Mouse (Mus musculus): ENCODE data around the gene Wnt5b.

The Wnt5b gene

GRCm38 (mm10) chr6:119417354-119417753 lies 126.8 kb downstream of the Wnt5b start, which contains the start of gene Adipor2:
Gene Adipor2, minus strand, starts transcription at chr6:119417704.
- DNase-seq (ENCODE audit: low spot score in 2 of 2): no peak

- DNase-seq (ENCODE audit: low spot score in 2 of 2): no peak
Measured at GRCm38 (mm10) chr6:119416643-119417042, 127.5 kb downstream of the Wnt5b start.

GRCm38 (mm10) chr6:119414262-119415043 lies 129.7 kb downstream of the Wnt5b start:
- no peak for DNase-seq (ENCODE audit: low spot score in 2 of 2)

GRCm38 (mm10) chr6:119412588-119412987 lies 131.6 kb downstream of the Wnt5b start:
- DNase-seq (ENCODE audit: low spot score in 2 of 2): no peak

GRCm38 (mm10) chr6:119411511-119411910 lies 132.6 kb downstream of the Wnt5b start:
- no peak for DNase-seq (ENCODE audit: low spot score in 2 of 2)

GRCm38 (mm10) chr6:119409766-119410165 lies 134.4 kb downstream of the Wnt5b start:
- no peak for DNase-seq (ENCODE audit: low spot score in 2 of 2)

GRCm38 (mm10) chr6:119408582-119408981 lies 135.6 kb downstream of the Wnt5b start:
- no peak for DNase-seq (ENCODE audit: low spot score in 2 of 2)

GRCm38 (mm10) chr6:119407818-119408217 lies 136.3 kb downstream of the Wnt5b start:
- DNase-seq (ENCODE audit: low spot score in 2 of 2): no peak

GRCm38 (mm10) chr6:119406528-119406927 lies 137.6 kb downstream of the Wnt5b start:
- DNase-seq (ENCODE audit: low spot score in 2 of 2): no peak

GRCm38 (mm10) chr6:119405310-119405709 lies 138.8 kb downstream of the Wnt5b start:
- no peak for DNase-seq (ENCODE audit: low spot score in 2 of 2)

GRCm38 (mm10) chr6:119404854-119405253 lies 139.3 kb downstream of the Wnt5b start:
- DNase-seq (ENCODE audit: low spot score in 2 of 2): no peak

- DNase-seq (ENCODE audit: low spot score in 2 of 2): no peak
Measured at GRCm38 (mm10) chr6:119402976-119403375, 141.2 kb downstream of the Wnt5b start.

- no peak for DNase-seq (ENCODE audit: low spot score in 2 of 2)
Measured at GRCm38 (mm10) chr6:119401545-119402304, 142.4 kb downstream of the Wnt5b start.

- no peak for DNase-seq (ENCODE audit: low spot score in 2 of 2)
Measured at GRCm38 (mm10) chr6:119400649-119401048, 143.5 kb downstream of the Wnt5b start.

- no peak for DNase-seq (ENCODE audit: low spot score in 2 of 2)
Measured at GRCm38 (mm10) chr6:119399371-119399770, 144.8 kb downstream of the Wnt5b start.

- DNase-seq (ENCODE audit: low spot score in 2 of 2): peak; percentile 47 to 58
Measured at GRCm38 (mm10) chr6:119396309-119396634, 147.9 kb downstream of the Wnt5b start.

GRCm38 (mm10) chr6:119395421-119396308 lies 148.5 kb downstream of the Wnt5b start:
- DNase-seq (ENCODE audit: low spot score in 2 of 2): peak in 1 of 2 experiments; percentile 12

GRCm38 (mm10) chr6:119392836-119393235 lies 151.3 kb downstream of the Wnt5b start:
- no peak for DNase-seq (ENCODE audit: low spot score in 2 of 2)

- DNase-seq (ENCODE audit: low spot score in 2 of 2): no peak
Measured at GRCm38 (mm10) chr6:119390728-119391127, 153.4 kb downstream of the Wnt5b start.

- no peak for DNase-seq (ENCODE audit: low spot score in 2 of 2)
Measured at GRCm38 (mm10) chr6:119389089-119389488, 155.1 kb downstream of the Wnt5b start.

- DNase-seq (ENCODE audit: low spot score in 2 of 2): peak; percentile 94 to 95
Measured at GRCm38 (mm10) chr6:119388650-119389012, 155.5 kb downstream of the Wnt5b start.

Data from thymus, postnatal 10 days (tissue).